ENCODE assay signal across 24 mouse cellular contexts in the genomic region with DNA sequence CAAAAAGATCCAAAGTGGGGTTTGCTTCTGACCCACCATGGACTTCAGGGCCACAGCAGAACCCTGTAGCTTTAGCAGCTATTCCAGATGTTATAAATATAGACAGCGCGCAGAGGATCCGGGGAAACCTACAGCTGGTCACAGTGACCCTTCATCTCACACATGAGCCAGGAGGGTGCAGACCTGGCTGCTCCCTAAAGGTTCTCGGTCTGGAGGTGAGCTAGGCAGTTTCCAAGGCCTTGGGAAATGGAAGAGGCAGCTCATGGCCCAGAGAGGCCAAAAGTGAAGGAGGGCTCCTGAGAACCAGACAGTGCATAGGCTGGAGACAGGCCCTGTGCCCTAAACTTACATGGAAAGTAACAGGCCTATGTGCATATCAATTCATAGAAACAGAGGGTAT. TPM values are rescaled to one million over a fixed set of nuclear protein-coding genes. Genes with fewer than 3 reads are reported as not detected.
"Had no signal": no experiment of that assay in that cellular context is flagged by ENCODE, and none has a peak within 500 bp of the region (broad histone marks: within the 10 kb centered on the region; RNA-seq: fewer than 3 reads in every experiment).

No protein-coding gene starts in this region.

- H3K4me2 ChIP-seq: lung, embryonic 14.5 days; midbrain, embryonic 11.5 days; midbrain, embryonic 13.5 days; midbrain, embryonic 15.5 days; neural tube, embryonic 13.5 days; neural tube, embryonic 15.5 days had no signal

- H3K9me3 ChIP-seq: midbrain, embryonic 13.5 days; midbrain, embryonic 15.5 days; neural tube, embryonic 13.5 days; neural tube, embryonic 15.5 days had no signal

- DNase-seq: lung, embryonic 14.5 days; lung, postnatal 10 days; retina, postnatal 1 day; right cerebral cortex, adult 18-20 months; right cerebral cortex, postnatal 25 days; right cerebral cortex, postnatal 4 days; spleen, adult 18-20 months; thymus, adult 18-20 months; thymus, postnatal 14 days; thymus, postnatal 36 days had no signal

- H3K27me3 ChIP-seq: midbrain, embryonic 15.5 days; neural tube, embryonic 13.5 days; neural tube, embryonic 15.5 days had no signal

- H3K36me3 ChIP-seq: midbrain, embryonic 13.5 days; midbrain, embryonic 15.5 days; neural tube, embryonic 13.5 days; neural tube, embryonic 15.5 days had no signal

- ATAC-seq: midbrain, embryonic 13.5 days; midbrain, embryonic 15.5 days had no signal

- H3K9ac ChIP-seq: lung, embryonic 14.5 days; midbrain, embryonic 13.5 days; midbrain, embryonic 15.5 days; neural tube, embryonic 13.5 days had no signal

- H3K4me3 ChIP-seq: midbrain, embryonic 13.5 days; midbrain, embryonic 15.5 days; myocyte; neural tube, embryonic 13.5 days; neural tube, embryonic 15.5 days had no signal

- H3K27ac ChIP-seq: midbrain, embryonic 13.5 days; midbrain, embryonic 15.5 days; neural tube, embryonic 13.5 days; neural tube, embryonic 15.5 days had no signal

RNA-seq across cellular contexts. Expression of a gene that starts 40.6 kb away (rescaled TPM):
- total RNA-seq: megakaryocyte, adult 5-6 weeks had no signal
- polyA plus RNA-seq: liver, embryonic 16.5 days; lung, embryonic 14.5 days; midbrain, embryonic 11.5 days; midbrain, embryonic 13.5 days; midbrain, embryonic 15.5 days; myocyte; neural tube, embryonic 11.5 days; neural tube, embryonic 15.5 days; small intestine, adult 2 months; stomach, embryonic 14.5 days; thymus, postnatal 0 days had no signal

RNA-seq across cellular contexts. Expression of a gene that starts 44.7 kb away (rescaled TPM):
- total RNA-seq: megakaryocyte-erythroid progenitor cell, adult 5-6 weeks had no signal
- polyA plus RNA-seq: liver, embryonic 16.5 days; midbrain, embryonic 13.5 days; neural tube, embryonic 11.5 days; neural tube, embryonic 15.5 days; stomach, embryonic 14.5 days; stomach, embryonic 16.5 days had no signal
